Mouse (Mus musculus): ENCODE measurements at regions not wholly inside any gene's neighbourhood (a gene's known extent, or its start where the extent isn't known, plus 50 kb on each side); places are given as distances from the start of the nearest gene placed in this dataset.

- H3K4me3 ChIP-seq (ENCODE audit: low read depth, low read length), result no peak overlapping the region
- H3K4me2 ChIP-seq (replicated peaks; ENCODE audit: low read depth), result no peak overlapping the region
- 42% methylated on average over 5 of the region's 5 CpGs for WGBS
- H3K27ac ChIP-seq (ENCODE audit: low read depth, low read length), result no peak overlapping the region
- no peak for TF ChIP-seq CTCF (IDR thresholded peaks at IDR 0.05; ENCODE audit: low read depth)
- no peaks in the 10 kb centered on the region for H3K27me3 ChIP-seq (replicated peaks; ENCODE audit: control insufficient read depth, insufficient read depth, low read length)
- no peak overlapping the region for H3K9ac ChIP-seq (ENCODE audit: low read depth, low read length)
- ATAC-seq, result no peak
- H3K36me3 ChIP-seq (ENCODE audit: control insufficient read depth, insufficient read depth), result no peaks in the 10 kb centered on the region
- H3K4me1 ChIP-seq (replicated peaks; ENCODE audit: control insufficient read depth, insufficient read depth, low read length), result no peaks in the 10 kb centered on the region
- no peaks in the 10 kb centered on the region for H3K9me3 ChIP-seq (ENCODE audit: control insufficient read depth)
Observed at GRCm38 (mm10) chr6:117465606-117466174, 297.4 kb downstream of the Cxcl12 start.

- H3K4me1 ChIP-seq (replicated peaks; ENCODE audit: control insufficient read depth, insufficient read depth, low read length), result no peaks in the 10 kb centered on the region
- ATAC-seq, result no peak
- no peaks in the 10 kb centered on the region for H3K9me3 ChIP-seq (ENCODE audit: control insufficient read depth)
- H3K36me3 ChIP-seq (ENCODE audit: control insufficient read depth, insufficient read depth), result no peaks in the 10 kb centered on the region
- WGBS, result 39% methylated on average over 2 of the region's 2 CpGs
- H3K27ac ChIP-seq (ENCODE audit: low read depth, low read length), result no peak overlapping the region
- H3K9ac ChIP-seq (ENCODE audit: low read depth, low read length), result no peak overlapping the region
- H3K27me3 ChIP-seq (replicated peaks; ENCODE audit: control insufficient read depth, insufficient read depth, low read length), result no peaks in the 10 kb centered on the region
- no peak for TF ChIP-seq CTCF (IDR thresholded peaks at IDR 0.05; ENCODE audit: low read depth)
- H3K4me3 ChIP-seq (ENCODE audit: low read depth, low read length), result no peak overlapping the region
- no peak overlapping the region for H3K4me2 ChIP-seq (replicated peaks; ENCODE audit: low read depth)
Observed at GRCm38 (mm10) chr6:117479376-117479775, 311.0 kb downstream of the Cxcl12 start.

- Histone ChIP-seq H3K36me3 (ENCODE audit: control insufficient read depth, insufficient read depth) (no peaks in the 10 kb centered on the region), H3K27ac (ENCODE audit: low read depth, low read length) (no peak overlapping the region), H3K4me3 (ENCODE audit: low read depth, low read length) (no peak overlapping the region), H3K4me1 (replicated peaks; ENCODE audit: control insufficient read depth, insufficient read depth, low read length) (no peaks in the 10 kb centered on the region), H3K4me2 (replicated peaks; ENCODE audit: low read depth) (no peak overlapping the region), H3K9me3 (ENCODE audit: control insufficient read depth) (no peaks in the 10 kb centered on the region), H3K27me3 (replicated peaks; ENCODE audit: control insufficient read depth, insufficient read depth, low read length) (no peaks in the 10 kb centered on the region), H3K9ac (ENCODE audit: low read depth, low read length) (no peak overlapping the region)
- no peak for ATAC-seq
- 79% methylated on average over 2 of the region's 2 CpGs for WGBS
- TF ChIP-seq CTCF (IDR thresholded peaks at IDR 0.05; ENCODE audit: low read depth), result no peak
Observed at GRCm38 (mm10) chr6:117480396-117480795, 312.1 kb downstream of the Cxcl12 start.

GRCm38 (mm10) chr6:117489161-117489560 is 320.8 kb downstream of the Cxcl12 start:
- H3K27ac ChIP-seq (ENCODE audit: low read depth, low read length), result no peak overlapping the region
- TF ChIP-seq CTCF (IDR thresholded peaks at IDR 0.05; ENCODE audit: low read depth), result no peak
- H3K9ac ChIP-seq (ENCODE audit: low read depth, low read length), result no peak overlapping the region
- H3K36me3 ChIP-seq (ENCODE audit: control insufficient read depth, insufficient read depth), result no peaks in the 10 kb centered on the region
- H3K27me3 ChIP-seq (replicated peaks; ENCODE audit: control insufficient read depth, insufficient read depth, low read length), result no peaks in the 10 kb centered on the region
- no peaks in the 10 kb centered on the region for H3K9me3 ChIP-seq (ENCODE audit: control insufficient read depth)
- no peak for ATAC-seq
- 91% methylated on average over 4 of the region's 4 CpGs for WGBS
- no peaks in the 10 kb centered on the region for H3K4me1 ChIP-seq (replicated peaks; ENCODE audit: control insufficient read depth, insufficient read depth, low read length)
- H3K4me2 ChIP-seq (replicated peaks; ENCODE audit: low read depth), result no peak overlapping the region
- H3K4me3 ChIP-seq (ENCODE audit: low read depth, low read length), result no peak overlapping the region

GRCm38 (mm10) chr6:117489761-117490396 is 321.5 kb downstream of the Cxcl12 start:
- no peak for TF ChIP-seq CTCF (IDR thresholded peaks at IDR 0.05; ENCODE audit: low read depth)
- no peak for ATAC-seq
- no peak overlapping the region for H3K27ac ChIP-seq (ENCODE audit: low read depth, low read length)
- no peaks in the 10 kb centered on the region for H3K9me3 ChIP-seq (ENCODE audit: control insufficient read depth)
- no peaks in the 10 kb centered on the region for H3K27me3 ChIP-seq (replicated peaks; ENCODE audit: control insufficient read depth, insufficient read depth, low read length)
- H3K36me3 ChIP-seq (ENCODE audit: control insufficient read depth, insufficient read depth), result no peaks in the 10 kb centered on the region
- no peaks in the 10 kb centered on the region for H3K4me1 ChIP-seq (replicated peaks; ENCODE audit: control insufficient read depth, insufficient read depth, low read length)
- 86% methylated on average over 3 of the region's 3 CpGs for WGBS
- H3K4me3 ChIP-seq (ENCODE audit: low read depth, low read length), result no peak overlapping the region
- no peak overlapping the region for H3K4me2 ChIP-seq (replicated peaks; ENCODE audit: low read depth)
- no peak overlapping the region for H3K9ac ChIP-seq (ENCODE audit: low read depth, low read length)

GRCm38 (mm10) chr6:117494971-117495370 is 326.6 kb downstream of the Cxcl12 start:
- 63% methylated on average over 1 of the region's 1 CpGs for WGBS
- ATAC-seq, result no peak
- Histone ChIP-seq H3K4me3 (ENCODE audit: low read depth, low read length) (no peak overlapping the region), H3K27me3 (replicated peaks; ENCODE audit: control insufficient read depth, insufficient read depth, low read length) (no peaks in the 10 kb centered on the region), H3K9me3 (ENCODE audit: control insufficient read depth) (no peaks in the 10 kb centered on the region), H3K4me1 (replicated peaks; ENCODE audit: control insufficient read depth, insufficient read depth, low read length) (no peaks in the 10 kb centered on the region), H3K36me3 (ENCODE audit: control insufficient read depth, insufficient read depth) (no peaks in the 10 kb centered on the region), H3K27ac (ENCODE audit: low read depth, low read length) (no peak overlapping the region), H3K4me2 (replicated peaks; ENCODE audit: low read depth) (no peak overlapping the region), H3K9ac (ENCODE audit: low read depth, low read length) (no peak overlapping the region)
- TF ChIP-seq CTCF (IDR thresholded peaks at IDR 0.05; ENCODE audit: low read depth), result no peak
